Mouse (Mus musculus) adrenal gland (tissue): ENCODE results near the gene Gal3st1.
"Not testable (repeated sequence)": the region's sequence is repeated elsewhere in the genome, so short reads cannot be mapped to it uniquely, and the experiment has no call there.

Experiments
- intact Hi-C: fragments of 180-260 bp; cut with DNase I; formaldehyde crosslinking; loops from one replicate; pipeline ENCODE4 v1.15.1; 2025
- long read RNA-seq, 2 experiments: library from polyadenylated mRNA; unstranded; transcript quantifications; one replicate each; pipeline ENCODE4 v2.0.0; 2020; ENCODE audit warnings: borderline replicate concordance in 1 of 2; ENCODE audit not compliant: insufficient replicate concordance in 1 of 2

Gene Gal3st1
- long read RNA-seq, experiment 1 = 0 reads
- long read RNA-seq, experiment 2 = 0 reads

- intact Hi-C loops = no loop called here
Observed at GRCm38 (mm10) chr11:3983291-3983862, at the start of gene Gal3st1. TSS of gene Gal3st1 (plus strand) at chr11:3983636.

GRCm38 (mm10) chr11:3933756-3934285 lies 49.6 kb upstream of the Gal3st1 start:
- intact Hi-C loops = no loop called here

- intact Hi-C loops = no loop called here
Observed at GRCm38 (mm10) chr11:3935135-3935534, 48.3 kb upstream of the Gal3st1 start.

GRCm38 (mm10) chr11:3936318-3936717 lies 47.1 kb upstream of the Gal3st1 start:
- intact Hi-C loops = no loop called here

- intact Hi-C loops = no loop called here
Observed at GRCm38 (mm10) chr11:3937321-3937874, 46.0 kb upstream of the Gal3st1 start.

- intact Hi-C loops = no loop called here
Observed at GRCm38 (mm10) chr11:3941371-3941770, 42.1 kb upstream of the Gal3st1 start.

- intact Hi-C loops = no loop called here
Observed at GRCm38 (mm10) chr11:3946386-3946785, 37.0 kb upstream of the Gal3st1 start.

GRCm38 (mm10) chr11:3954876-3955275 lies 28.6 kb upstream of the Gal3st1 start:
- intact Hi-C loops = not testable (repeated sequence)

- intact Hi-C loops = not testable (repeated sequence)
Observed at GRCm38 (mm10) chr11:3955371-3955770, 28.1 kb upstream of the Gal3st1 start.

GRCm38 (mm10) chr11:3960901-3961300 lies 22.5 kb upstream of the Gal3st1 start:
- intact Hi-C loops = no loop called here

- intact Hi-C loops = no loop called here
Observed at GRCm38 (mm10) chr11:3961761-3962160, 21.7 kb upstream of the Gal3st1 start.

GRCm38 (mm10) chr11:3963155-3963554 lies 20.3 kb upstream of the Gal3st1 start:
- intact Hi-C loops = no loop called here

- intact Hi-C loops = no loop called here
Observed at GRCm38 (mm10) chr11:3963610-3964415, 19.6 kb upstream of the Gal3st1 start, which contains the start of gene Pes1. TSS of gene Pes1 (plus strand) at chr11:3963975.

GRCm38 (mm10) chr11:3964416-3965172 lies 18.8 kb upstream of the Gal3st1 start:
- intact Hi-C loops = no loop called here

- intact Hi-C loops = no loop called here
Observed at GRCm38 (mm10) chr11:3969837-3970236, 13.6 kb upstream of the Gal3st1 start.

GRCm38 (mm10) chr11:3970361-3970760 lies 13.1 kb upstream of the Gal3st1 start:
- intact Hi-C loops = no loop called here

- intact Hi-C loops = no loop called here
Observed at GRCm38 (mm10) chr11:3973081-3973480, 10.4 kb upstream of the Gal3st1 start.

GRCm38 (mm10) chr11:3974311-3974710 lies 9.1 kb upstream of the Gal3st1 start:
- intact Hi-C loops = no loop called here

GRCm38 (mm10) chr11:3976678-3977077 lies 6.8 kb upstream of the Gal3st1 start, which contains the start of gene 4930556J24Rik:
TSS of gene 4930556J24Rik (minus strand) at chr11:3976778.
- intact Hi-C loops = no loop called here

GRCm38 (mm10) chr11:3978421-3978820 lies 5.0 kb upstream of the Gal3st1 start:
- intact Hi-C loops = no loop called here

GRCm38 (mm10) chr11:3981536-3981935 lies 1.9 kb upstream of the Gal3st1 start:
- intact Hi-C loops = no loop called here
